Mouse (Mus musculus) G1E-ER4 (cell line): ENCODE data around the gene Acvr1c. TPM values are rescaled to one million over a fixed set of nuclear protein-coding genes. Genes with fewer than 3 reads are reported as not detected.

Source experiments
- GATA1 ChIP-seq: IDR thresholded peaks from one replicate; pipeline ENCODE4 v1.8.0; 2012; ENCODE audit warnings: low read length, inconsistent platforms
- polyA plus RNA-seq: library from polyadenylated mRNA; stranded (reverse); fragments of >175 nt; gene quantifications from 2 replicates; pipeline ENCODE4 v1.2.3, GENCODE M21; 2012

Gene Acvr1c
- not detected in 2 replicates for polyA plus RNA-seq

DNA sequence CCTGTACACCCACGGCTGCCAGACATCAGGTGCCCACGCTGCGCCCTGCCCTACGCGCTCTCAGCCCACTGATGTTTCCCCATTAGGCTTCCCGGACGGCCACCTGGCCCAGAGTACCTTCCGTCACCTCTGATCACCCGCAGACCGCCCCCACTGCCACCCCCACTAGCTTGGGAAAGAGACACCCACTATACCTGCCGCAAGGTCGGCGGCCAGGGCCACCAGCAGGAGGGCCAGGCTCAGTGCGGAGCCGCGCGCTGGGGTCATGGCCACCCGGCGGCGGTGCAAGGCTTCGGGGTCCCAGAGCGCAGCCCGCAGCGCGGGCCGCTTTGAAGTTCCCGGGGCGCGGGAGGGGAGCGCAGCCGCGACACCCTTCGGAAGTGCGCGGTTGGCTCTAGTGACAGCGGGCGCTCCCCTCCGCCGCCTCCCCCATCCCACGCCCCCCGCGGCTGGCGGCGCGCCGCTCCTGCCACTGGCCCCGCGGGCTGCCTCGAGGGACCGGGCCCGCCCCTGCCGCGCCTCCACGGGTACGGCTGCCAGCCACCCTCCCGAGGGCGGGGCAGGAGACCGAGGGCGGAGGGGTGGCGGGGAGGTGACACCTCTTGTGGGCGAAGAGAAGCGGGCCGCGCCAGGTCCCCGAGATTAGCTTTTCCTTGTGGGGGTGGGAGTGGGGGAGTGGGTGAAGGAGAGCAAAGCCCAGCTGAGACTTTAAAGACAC lies at the start of gene Acvr1c:
TSS of gene Acvr1c (minus strand) at position 482 of the 718 bp plus-strand sequence.
- TF ChIP-seq GATA1 = no peak

- no peak for TF ChIP-seq GATA1
These were observed 45.8 kb upstream of the Acvr1c start for GRCm38 (mm10) chr2:58403481-58403880.

DNA sequence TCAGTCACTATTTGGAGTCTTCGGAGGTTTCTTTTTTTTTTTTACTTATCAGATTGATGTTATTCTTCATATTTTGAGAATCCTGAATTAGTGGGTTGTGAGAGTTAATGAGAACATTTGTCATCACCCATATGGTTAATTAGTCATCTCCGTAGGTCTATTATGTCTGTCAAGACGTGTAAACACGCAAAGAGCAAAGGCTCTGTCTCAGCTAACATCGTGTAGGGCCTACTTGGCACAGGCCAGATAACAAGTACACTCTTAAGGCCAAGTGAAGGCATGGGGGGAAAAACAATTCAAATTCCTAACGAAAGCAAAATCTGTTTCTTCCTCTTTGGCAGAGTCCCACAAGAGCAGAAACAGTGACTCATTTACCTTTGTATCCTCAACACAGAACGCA lies 30.9 kb upstream of the Acvr1c start:
- TF ChIP-seq GATA1 = no peak

DNA sequence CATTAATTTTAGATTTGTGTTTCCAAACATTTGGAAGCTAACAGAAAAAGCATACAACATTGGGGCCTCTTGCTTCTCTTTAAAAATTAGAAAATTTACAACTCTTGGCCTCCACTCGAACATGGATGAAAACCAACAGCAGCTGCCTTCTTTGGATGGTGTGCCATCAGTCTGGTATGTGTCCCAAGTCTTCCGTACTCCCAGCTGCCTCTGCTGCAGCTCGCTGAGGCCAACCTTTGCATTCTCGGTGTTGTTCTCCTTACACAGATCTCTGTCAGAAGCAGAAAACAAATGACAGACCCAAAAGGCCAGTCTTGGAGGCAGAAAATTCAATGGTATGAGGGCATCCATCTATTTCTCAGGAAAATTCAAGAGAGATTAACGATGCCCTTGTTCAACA lies 22.3 kb upstream of the Acvr1c start:
- TF ChIP-seq GATA1 = no peak

- no peak for TF ChIP-seq GATA1
These were observed 21.8 kb upstream of the Acvr1c start for GRCm38 (mm10) chr2:58379475-58379874.

- no peak for TF ChIP-seq GATA1
These were observed 19.9 kb upstream of the Acvr1c start for GRCm38 (mm10) chr2:58377417-58378130.

DNA sequence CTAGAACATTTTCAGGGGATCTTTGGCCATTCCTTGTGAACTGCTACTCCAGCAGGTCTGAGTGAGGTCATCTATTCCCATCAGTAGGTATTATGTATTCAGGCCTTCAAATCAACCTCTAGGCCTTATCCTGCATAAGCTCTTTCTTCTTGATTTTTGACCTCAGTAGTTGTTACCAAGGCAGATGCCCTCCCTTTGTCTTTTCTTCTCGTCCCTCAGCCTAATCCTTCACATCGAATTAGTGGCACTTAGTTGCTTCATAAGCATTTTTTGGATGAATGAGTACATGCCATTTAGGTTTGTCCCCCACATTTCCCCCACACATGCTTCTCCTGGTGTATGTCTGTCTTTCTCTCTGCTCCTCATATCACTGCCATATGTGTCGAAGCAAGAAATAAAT lies 8.5 kb upstream of the Acvr1c start:
- TF ChIP-seq GATA1 = no peak

- TF ChIP-seq GATA1 = no peak
These were observed 3.8 kb upstream of the Acvr1c start for GRCm38 (mm10) chr2:58361361-58362046.

DNA sequence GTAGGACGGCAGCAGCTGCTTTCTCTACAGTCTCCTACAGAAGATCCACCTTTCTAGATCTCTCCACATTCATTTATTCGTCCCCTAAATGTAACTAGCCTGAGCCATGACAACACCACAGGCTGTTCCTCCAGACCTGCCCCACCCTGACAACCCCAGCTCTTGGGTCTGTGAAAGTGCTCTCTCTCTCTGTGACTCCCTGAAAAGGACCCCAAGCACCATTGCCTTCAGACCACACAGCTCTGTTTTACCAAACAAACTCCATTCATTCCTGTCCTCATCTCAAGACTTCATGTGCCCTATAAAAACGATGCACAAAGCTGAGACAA lies 401 bp upstream of the Acvr1c start:
- TF ChIP-seq GATA1 = no peak

DNA sequence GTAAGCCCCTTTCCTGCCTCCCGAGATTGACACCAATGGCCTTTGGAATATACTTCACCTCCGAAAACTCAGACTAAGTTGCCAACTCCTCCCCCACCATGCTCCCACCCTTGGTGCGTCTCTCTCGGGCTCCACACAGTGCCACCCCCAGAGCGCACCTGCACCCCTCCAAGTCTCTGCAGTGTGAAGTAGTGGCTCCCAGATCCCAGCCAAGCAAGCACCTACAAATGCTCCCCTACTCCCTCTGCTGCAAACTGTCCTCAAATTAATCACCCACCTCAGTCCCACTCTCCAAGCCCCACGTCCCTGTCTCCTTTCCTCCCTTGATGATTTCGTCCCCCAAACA lies 654 bp downstream of the Acvr1c start:
- TF ChIP-seq GATA1 = no peak

- TF ChIP-seq GATA1 = no peak
These were observed 3.3 kb downstream of the Acvr1c start for GRCm38 (mm10) chr2:58354389-58354788.

DNA sequence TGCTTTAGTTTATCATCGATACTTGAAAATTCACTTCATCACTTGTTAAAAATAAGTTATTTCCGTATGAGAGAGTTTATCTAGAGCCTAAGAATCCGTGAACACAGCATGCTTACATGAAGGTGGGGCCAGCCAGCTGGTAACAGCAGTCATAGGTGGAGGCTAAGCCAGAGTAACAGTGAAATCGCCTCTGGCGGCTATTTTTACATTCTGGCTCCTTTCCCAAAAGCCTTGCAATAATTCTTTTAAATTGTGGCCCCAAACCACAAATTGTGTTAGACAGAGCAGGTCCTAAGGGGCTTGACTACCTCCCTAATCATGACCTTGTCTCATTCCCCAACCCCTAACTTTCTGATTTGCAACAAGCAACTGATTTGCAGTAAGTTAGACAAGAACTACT lies 4.8 kb downstream of the Acvr1c start:
- TF ChIP-seq GATA1 = no peak

DNA sequence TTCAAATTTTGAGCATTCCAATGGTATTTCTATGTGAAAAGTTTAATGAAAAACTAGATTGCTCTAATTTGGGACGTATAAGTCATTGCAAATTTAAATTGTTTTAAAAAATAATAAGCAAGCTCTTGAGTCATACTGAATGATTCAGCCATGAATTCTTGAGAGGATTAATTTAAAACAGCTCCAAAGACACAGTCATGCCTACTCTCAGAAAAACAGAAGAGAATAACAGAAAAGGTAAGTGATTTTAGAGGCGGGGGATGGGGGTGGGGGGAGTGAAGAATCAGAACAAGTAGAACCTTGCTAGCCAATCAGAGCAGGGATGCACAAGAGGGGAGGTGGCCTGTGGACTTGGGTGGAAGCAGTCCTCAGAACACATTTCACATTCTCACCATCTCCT lies 7.0 kb downstream of the Acvr1c start:
- no peak for TF ChIP-seq GATA1

GRCm38 (mm10) chr2:58336730-58337129 lies 21.0 kb downstream of the Acvr1c start:
- TF ChIP-seq GATA1 = no peak

GRCm38 (mm10) chr2:58329589-58329988 lies 28.1 kb downstream of the Acvr1c start:
- no peak for TF ChIP-seq GATA1

DNA sequence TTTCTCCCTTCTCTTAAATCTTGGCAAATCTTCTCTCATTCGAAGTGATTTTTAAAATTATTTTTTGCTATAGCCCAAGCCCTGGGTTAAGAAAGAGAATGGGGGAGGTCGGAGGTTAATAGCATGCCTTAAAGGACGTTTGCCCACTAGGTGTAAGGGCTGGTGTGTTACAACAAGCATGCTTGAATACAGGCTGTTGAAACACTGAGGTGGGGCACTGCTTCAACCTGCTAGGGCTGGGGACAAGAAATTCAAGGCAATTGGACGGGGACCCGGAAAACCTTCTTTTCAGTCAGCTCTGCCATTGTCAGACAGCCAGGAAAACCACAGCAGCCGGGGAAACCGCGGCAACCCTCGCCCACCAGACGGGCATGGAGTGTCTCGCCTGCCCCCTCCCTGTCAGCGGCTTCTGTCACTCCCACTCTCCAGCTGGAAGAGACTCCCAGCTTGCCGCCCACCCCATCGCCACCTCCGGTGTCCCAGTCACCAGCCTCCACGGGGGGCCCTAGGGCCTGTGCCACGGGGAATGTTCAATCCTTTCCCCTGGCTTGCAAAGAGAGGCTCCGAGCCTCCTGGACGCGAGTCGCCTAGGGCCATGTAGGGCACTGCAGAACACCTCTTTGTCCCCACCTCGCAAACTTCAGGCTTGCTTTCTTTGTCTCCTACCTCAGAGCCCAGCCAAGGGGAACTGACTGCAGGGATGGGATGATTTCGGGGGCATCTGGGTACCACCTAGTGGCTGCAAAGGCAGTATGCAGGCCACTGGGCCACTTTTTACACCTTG lies 33.4 kb downstream of the Acvr1c start:
- TF ChIP-seq GATA1 = no peak
